Mouse (Mus musculus) CH12.LX (cell line): ENCODE measurements around the gene Fbxw24.
"Not testable (repeated sequence)": the region's sequence is repeated elsewhere in the genome, so short reads cannot be mapped to it uniquely, and the experiment has no call there.

ENCODE experiments used
- CTCF ChIP-seq, 2 experiments: IDR thresholded peaks in 1 of 2; conservative IDR thresholded peaks in 1 of 2; 2 replicates each; pipeline ENCODE4 v1.5.1; 2011 to 2012; ENCODE audit warnings: low read depth in 2 of 2, low read length in 2 of 2, improper control_type of control experiment in 1 of 2, inconsistent platforms in 1 of 2, mild to moderate bottlenecking in 1 of 2, moderate library complexity in 1 of 2
- GABPA ChIP-seq: IDR thresholded peaks from 2 replicates; pipeline ENCODE4 v1.6.1; 2012; ENCODE audit warnings: low read depth, low read length, improper control_type of control experiment, inconsistent platforms; ENCODE audit not compliant: insufficient replicate concordance
- MAX ChIP-seq: IDR thresholded peaks from 2 replicates; pipeline ENCODE4 v1.6.1; 2011; ENCODE audit warnings: low read length, improper control_type of control experiment
- TCF12 ChIP-seq: IDR thresholded peaks from 2 replicates; pipeline ENCODE4 v1.6.1; 2014; ENCODE audit warnings: low read depth, mild to moderate bottlenecking, inconsistent platforms, low read length, improper control_type of control experiment

DNA sequence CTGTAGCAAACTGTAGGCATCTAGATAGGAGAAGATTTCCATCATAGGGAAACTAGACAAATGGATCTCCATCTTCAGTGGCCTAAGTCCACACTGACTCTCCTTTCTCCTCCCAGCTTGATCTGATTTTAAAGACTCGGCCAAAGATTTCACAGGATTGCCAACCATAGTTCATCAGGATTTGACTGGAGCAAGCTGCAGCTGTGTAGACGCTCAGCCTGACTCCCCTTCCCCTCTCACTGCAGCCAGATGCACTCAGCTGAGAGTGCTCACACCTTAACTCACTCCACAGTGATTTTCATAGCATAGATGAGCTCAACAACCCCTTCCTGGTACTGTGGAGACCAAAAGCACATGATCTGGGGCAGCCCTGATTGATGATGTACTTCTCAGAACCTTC is at the start of gene Fbxw24:
- not testable (repeated sequence) for TF ChIP-seq TCF12; MAX; GABPA; CTCF (conservative IDR thresholded peaks at IDR 0.05 in 1 of 2, IDR thresholded peaks at IDR 0.05 in 1 of 2; ENCODE audit: low read depth in 2 of 2, low read length in 2 of 2)
